Mouse (Mus musculus) embryonic fibroblast, embryonic 13.5 days (primary cell): ENCODE measurements around the gene Pard6b.

Source experiments
- CTCF ChIP-seq: IDR thresholded peaks from 2 replicates; pipeline ENCODE4 v1.5.1; 2011; ENCODE audit warnings: mild to moderate bottlenecking, control low read depth, low read length, moderate library complexity, borderline replicate concordance; ENCODE audit not compliant: insufficient read depth
- POLR2A ChIP-seq: IDR thresholded peaks from 2 replicates; pipeline ENCODE4 v1.6.1; 2011; ENCODE audit warnings: low read depth, mild to moderate bottlenecking, control low read depth, low read length, moderate library complexity

DNA sequence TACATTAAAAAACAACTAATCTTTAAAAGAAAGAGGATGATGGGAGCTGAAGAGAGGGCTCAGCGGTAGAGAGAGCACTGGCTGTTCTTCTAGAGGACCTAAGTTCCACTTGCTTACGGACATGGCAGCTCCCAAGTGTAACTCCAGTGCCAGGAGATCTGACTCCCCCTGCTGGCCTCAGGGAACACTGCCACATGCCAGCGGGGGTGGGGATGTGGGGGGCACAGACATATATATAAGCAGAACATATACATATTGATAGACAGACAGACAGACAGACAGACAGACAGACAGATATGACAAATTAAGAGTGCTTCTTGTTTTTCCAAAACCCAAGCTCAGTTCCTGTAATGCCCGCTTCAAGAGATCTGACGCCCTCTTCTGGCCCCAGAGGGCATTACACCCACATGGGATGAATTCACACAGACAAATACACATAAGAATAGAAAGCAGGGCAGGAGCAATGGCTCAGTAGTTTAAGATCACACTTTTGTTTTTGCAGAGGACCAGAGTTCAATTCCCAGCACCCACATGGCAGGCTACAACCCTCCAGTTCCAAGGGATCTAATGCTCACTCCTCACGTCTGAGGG, 21.5 kb upstream of the Pard6b start:
- TF ChIP-seq CTCF, result 0 out of 2 replicates have a peak, but pooled peaks have one; percentile 1
- TF ChIP-seq POLR2A, result no peak
